Mouse (Mus musculus) embryonic facial prominence, embryonic 11.5 days (tissue): Measurements from ENCODE around the gene Arhgef12. TPM values are rescaled to one million over a fixed set of nuclear protein-coding genes. Genes with fewer than 3 reads are reported as not detected.
A peak's percentile ranks its signal among the peaks of the same experiment; 100 is the strongest.

Source experiments
- ATAC-seq: fragments of 200-750 bp; cut with Nextera tagmentation; replicated peaks from 2 replicates; pipeline ENCODE4 v1.8.0; 2017; ENCODE audit warnings: low read depth; ENCODE audit not compliant: insufficient number of reproducible peaks, low FRiP score, low TSS enrichment
- DNase-seq: peaks from one replicate; pipeline ENCODE4 v3.0.0-alpha.2; 2015; ENCODE audit warnings: low spot score
- H3K27ac ChIP-seq: fragments of 300-500 bp; sonication (generic); replicated peaks from 2 replicates; pipeline ENCODE4 v1.5.1; 2014; ENCODE audit warnings: mild to moderate bottlenecking, low read depth, low read length, control low read depth
- H3K27me3 ChIP-seq: fragments of 300-500 bp; sonication (generic); 2 replicates; pipeline ENCODE4 v1.6.1; 2014; ENCODE audit warnings: mild to moderate bottlenecking, low read length, moderate library complexity, mixed read lengths; ENCODE audit not compliant: control insufficient read depth, insufficient read depth
- H3K36me3 ChIP-seq: fragments of 300-500 bp; sonication (generic); replicated peaks from 2 replicates; pipeline ENCODE4 v1.6.1; 2014; ENCODE audit warnings: low read depth, mild to moderate bottlenecking, low read length, moderate library complexity, mixed read lengths; ENCODE audit not compliant: control insufficient read depth, insufficient read depth
- H3K4me1 ChIP-seq: fragments of 300-500 bp; sonication (generic); 2 replicates; pipeline ENCODE4 v1.6.1; 2014; ENCODE audit warnings: low read length, mixed read lengths; ENCODE audit not compliant: control insufficient read depth, insufficient read depth
- H3K4me2 ChIP-seq: fragments of 300-500 bp; sonication (generic); 2 replicates; pipeline ENCODE4 v1.6.1; 2014; ENCODE audit warnings: low read depth, mild to moderate bottlenecking, control low read depth, low read length, moderate library complexity
- H3K4me3 ChIP-seq: fragments of 300-500 bp; sonication (generic); 2 replicates; pipeline ENCODE4 v1.5.1; 2014; ENCODE audit warnings: low read depth, low read length, control low read depth
- H3K9ac ChIP-seq: fragments of 300-500 bp; sonication (generic); replicated peaks from 2 replicates; pipeline ENCODE4 v1.6.1; 2014; ENCODE audit warnings: mild to moderate bottlenecking, control low read depth, low read length
- H3K9me3 ChIP-seq: fragments of 300-500 bp; sonication (generic); replicated peaks from 2 replicates; pipeline ENCODE4 v1.6.1; 2016; ENCODE audit warnings: mild to moderate bottlenecking, low read length, inconsistent platforms, mixed read lengths; ENCODE audit not compliant: control insufficient read depth
- WGBS: fragments of 180-500 bp; shearing (Covaris S2); extraction: QIAGEN DNeasy Blood & Tissue Kit; methylation state at CpG from one replicate; pipeline ENCODE4 v1.1.7; 2014; 5-methylcytosine and 5-hydroxymethylcytosine counted together
- polyA plus RNA-seq: library from polyadenylated mRNA; unstranded; fragments of >200 nt; fragmentation: Nextera tagmentation; extraction: Ambion mirVana; gene quantifications from 2 replicates; pipeline ENCODE4 v1.2.1, GENCODE M21; 2014

Gene Arhgef12
- polyA plus RNA-seq, 1 experiment from 2014 or later, result 8.2 TPM

- Histone ChIP-seq H3K36me3 (no peaks in the 10 kb centered on the region), H3K4me1 (no peaks in the 10 kb centered on the region), H3K4me2 (no peak overlapping the region), H3K27me3 (no peaks in the 10 kb centered on the region), H3K9me3 (no peaks in the 10 kb centered on the region), H3K9ac (no peak overlapping the region), H3K27ac (no peak overlapping the region), H3K4me3 (no peak overlapping the region)
- WGBS, result 86% methylated on average over 4 of the region's 4 CpGs
- no peak for DNase-seq
- ATAC-seq, result no peak
These were observed 96.0 kb downstream of the Arhgef12 start for GRCm38 (mm10) chr9:43011061-43011460.

- 93% methylated on average over 5 of the region's 5 CpGs for WGBS
- no peak overlapping the region for H3K27ac ChIP-seq
- H3K9ac ChIP-seq, result no peak overlapping the region
- H3K27me3 ChIP-seq, result no peaks in the 10 kb centered on the region
- no peaks in the 10 kb centered on the region for H3K4me1 ChIP-seq
- H3K36me3 ChIP-seq, result peaks cover 3% of the 10 kb centered on the region; the same call in 1 of the 2 replicates
- no peak overlapping the region for H3K4me2 ChIP-seq
- H3K4me3 ChIP-seq, result no peak overlapping the region
- no peak for DNase-seq
- no peak for ATAC-seq
- H3K9me3 ChIP-seq, result no peaks in the 10 kb centered on the region
These were observed 103.2 kb downstream of the Arhgef12 start for GRCm38 (mm10) chr9:43003881-43004280.

- no peak for DNase-seq
- H3K4me1 ChIP-seq, result no peaks in the 10 kb centered on the region
- no peak overlapping the region for H3K4me3 ChIP-seq
- no peak overlapping the region for H3K27ac ChIP-seq
- 84% methylated on average over 4 of the region's 4 CpGs for WGBS
- H3K36me3 ChIP-seq, result peaks cover 3% of the 10 kb centered on the region; the same call in 1 of the 2 replicates
- no peak overlapping the region for H3K4me2 ChIP-seq
- H3K9me3 ChIP-seq, result no peaks in the 10 kb centered on the region
- no peak overlapping the region for H3K9ac ChIP-seq
- H3K27me3 ChIP-seq, result no peaks in the 10 kb centered on the region
- ATAC-seq, result no peak
These were observed 104.0 kb downstream of the Arhgef12 start for GRCm38 (mm10) chr9:43003017-43003416.

GRCm38 (mm10) chr9:43000595-43001250, 106.3 kb downstream of the Arhgef12 start:
- no peak for ATAC-seq
- H3K27me3 ChIP-seq, result no peaks in the 10 kb centered on the region
- H3K36me3 ChIP-seq, result peaks cover 3% of the 10 kb centered on the region; the same call in 1 of the 2 replicates
- no peak overlapping the region for H3K4me3 ChIP-seq
- no peaks in the 10 kb centered on the region for H3K9me3 ChIP-seq
- DNase-seq, result no peak
- H3K4me2 ChIP-seq, result no peak overlapping the region
- H3K4me1 ChIP-seq, result no peaks in the 10 kb centered on the region
- no peak overlapping the region for H3K9ac ChIP-seq
- WGBS, result 92% methylated on average over 11 of the region's 11 CpGs
- no peak overlapping the region for H3K27ac ChIP-seq

- no peak overlapping the region for H3K4me2 ChIP-seq
- 98% methylated on average over 1 of the region's 1 CpGs for WGBS
- no peak overlapping the region for H3K4me3 ChIP-seq
- H3K9ac ChIP-seq, result no peak overlapping the region
- H3K36me3 ChIP-seq, result peaks cover 3% of the 10 kb centered on the region; the same call in 1 of the 2 replicates
- H3K4me1 ChIP-seq, result no peaks in the 10 kb centered on the region
- no peak overlapping the region for H3K27ac ChIP-seq
- H3K9me3 ChIP-seq, result no peaks in the 10 kb centered on the region
- H3K27me3 ChIP-seq, result no peaks in the 10 kb centered on the region
- DNase-seq, result peak; percentile 88
- ATAC-seq, result no peak
These were observed 107.0 kb downstream of the Arhgef12 start for GRCm38 (mm10) chr9:43000070-43000469.

- peaks cover 3% of the 10 kb centered on the region; the same call in 1 of the 2 replicates for H3K36me3 ChIP-seq
- H3K4me3 ChIP-seq, result no peak overlapping the region
- H3K9me3 ChIP-seq, result no peaks in the 10 kb centered on the region
- H3K27ac ChIP-seq, result no peak overlapping the region
- ATAC-seq, result no peak
- H3K9ac ChIP-seq, result no peak overlapping the region
- no peaks in the 10 kb centered on the region for H3K4me1 ChIP-seq
- no peak for DNase-seq
- H3K27me3 ChIP-seq, result no peaks in the 10 kb centered on the region
- WGBS, result 90% methylated on average over 6 of the region's 6 CpGs
- H3K4me2 ChIP-seq, result no peak overlapping the region
These were observed 109.5 kb downstream of the Arhgef12 start for GRCm38 (mm10) chr9:42997526-42997925.

GRCm38 (mm10) chr9:42995298-42995697, 111.7 kb downstream of the Arhgef12 start:
- Histone ChIP-seq H3K9me3 (no peaks in the 10 kb centered on the region), H3K36me3 (peaks cover 3% of the 10 kb centered on the region), H3K27ac (no peak overlapping the region), H3K27me3 (no peaks in the 10 kb centered on the region), H3K4me3 (no peak overlapping the region), H3K9ac (no peak overlapping the region), H3K4me1 (no peaks in the 10 kb centered on the region), H3K4me2 (no peak overlapping the region)
- DNase-seq, result no peak
- 90% methylated on average over 11 of the region's 11 CpGs for WGBS
- no peak for ATAC-seq

GRCm38 (mm10) chr9:42994708-42995107, 112.3 kb downstream of the Arhgef12 start:
- H3K27me3 ChIP-seq, result no peaks in the 10 kb centered on the region
- no peak for DNase-seq
- 91% methylated on average over 4 of the region's 4 CpGs for WGBS
- H3K4me2 ChIP-seq, result no peak overlapping the region
- no peak overlapping the region for H3K4me3 ChIP-seq
- no peaks in the 10 kb centered on the region for H3K9me3 ChIP-seq
- ATAC-seq, result no peak
- no peaks in the 10 kb centered on the region for H3K4me1 ChIP-seq
- no peak overlapping the region for H3K9ac ChIP-seq
- H3K36me3 ChIP-seq, result peaks cover 3% of the 10 kb centered on the region
- H3K27ac ChIP-seq, result no peak overlapping the region
